Mouse (Mus musculus) heart, embryonic 14.5 days (tissue): ENCODE measurements around the gene Pld3. TPM values are rescaled to one million over a fixed set of nuclear protein-coding genes. Genes with fewer than 3 reads are reported as not detected.

Experiments
- ATAC-seq: fragments of 200-750 bp; cut with Nextera tagmentation; 2 replicates; pipeline ENCODE4 v1.8.0; 2017; ENCODE audit warnings: low read depth, moderate TSS enrichment; ENCODE audit not compliant: insufficient number of reproducible peaks, insufficient read depth, low FRiP score
- H3K27ac ChIP-seq, 2 experiments: fragments of 200-500 bp in 1 of 2; fragments of 300-500 bp in 1 of 2; sonication (generic) in 1 of 2; replicated peaks in 1 of 2; 2 replicates each; pipeline ENCODE4 v1.5.1; 2012 to 2014; ENCODE audit warnings: low read depth in 2 of 2, low read length in 2 of 2, control low read depth in 1 of 2, mild to moderate bottlenecking in 1 of 2, mixed read lengths in 1 of 2; ENCODE audit not compliant: control insufficient read depth in 1 of 2, insufficient read depth in 1 of 2
- H3K27me3 ChIP-seq: fragments of 300-500 bp; sonication (generic); 2 replicates; pipeline ENCODE4 v1.6.1; 2014; ENCODE audit warnings: mild to moderate bottlenecking, low read length, control low read depth; ENCODE audit not compliant: control insufficient read depth, insufficient read depth
- H3K36me3 ChIP-seq: fragments of 300-500 bp; sonication (generic); 2 replicates; pipeline ENCODE4 v1.6.1; 2014; ENCODE audit warnings: mild to moderate bottlenecking, control low read depth, low read length, mixed read lengths; ENCODE audit not compliant: control insufficient read depth, insufficient read depth
- H3K4me1 ChIP-seq, 2 experiments: fragments of 200-500 bp in 1 of 2; fragments of 300-500 bp in 1 of 2; sonication (generic) in 1 of 2; 2 replicates each; pipeline ENCODE4 v1.6.1; 2012 to 2014; ENCODE audit warnings: low read length in 2 of 2, control low read depth in 1 of 2, mixed read lengths in 1 of 2; ENCODE audit not compliant: control insufficient read depth in 2 of 2, insufficient read depth in 2 of 2
- H3K4me2 ChIP-seq: fragments of 300-500 bp; sonication (generic); 2 replicates; pipeline ENCODE4 v1.6.1; 2014; ENCODE audit warnings: mild to moderate bottlenecking, low read length
- H3K4me3 ChIP-seq, 2 experiments: fragments of 200-500 bp in 1 of 2; fragments of 300-500 bp in 1 of 2; sonication (generic) in 1 of 2; 2 replicates each; pipeline ENCODE4 v1.5.1; 2012 to 2014; ENCODE audit warnings: low read length in 2 of 2, mild to moderate bottlenecking in 2 of 2, control low read depth in 1 of 2, low read depth in 1 of 2, moderate library complexity in 1 of 2; ENCODE audit not compliant: control insufficient read depth in 1 of 2, insufficient read depth in 1 of 2
- H3K9ac ChIP-seq: fragments of 300-500 bp; sonication (generic); 2 replicates; pipeline ENCODE4 v1.6.1; 2014; ENCODE audit warnings: mild to moderate bottlenecking, low read length
- H3K9me3 ChIP-seq: fragments of 300-500 bp; sonication (generic); 2 replicates; pipeline ENCODE4 v1.6.1; 2016; ENCODE audit warnings: low read length, control low read depth; ENCODE audit not compliant: control insufficient read depth
- WGBS: fragments of 180-500 bp; shearing (Covaris S2); extraction: QIAGEN DNeasy Blood & Tissue Kit; methylation state at CpG from one replicate; pipeline ENCODE4 v1.1.7; 2014; 5-methylcytosine and 5-hydroxymethylcytosine counted together
- polyA plus RNA-seq: library from polyadenylated mRNA; unstranded; fragments of >200 nt; fragmentation: Nextera tagmentation; extraction: Ambion mirVana; gene quantifications from 2 replicates; pipeline ENCODE4 v1.2.1, GENCODE M21; 2014

Gene Pld3
- polyA plus RNA-seq, 1 experiment from 2014 or later, result 61.7 TPM

- Histone ChIP-seq H3K9me3 (no peaks in the 10 kb centered on the region), H3K4me2 (no peak overlapping the region), H3K27me3 (no peaks in the 10 kb centered on the region), H3K4me3 (no peak overlapping the region), H3K9ac (no peak overlapping the region), H3K27ac (no peak overlapping the region), H3K36me3 (peaks cover 86% of the 10 kb centered on the region), H3K4me1 (no peaks in the 10 kb centered on the region)
- ATAC-seq, result no peak
- 90% methylated on average over 14 of the region's 14 CpGs for WGBS
Measured at GRCm38 (mm10) chr7:27580380-27581174, 27.6 kb upstream of the Pld3 start.

- Histone ChIP-seq H3K9me3 (no peaks in the 10 kb centered on the region), H3K9ac (no peak overlapping the region), H3K4me1 (no peaks in the 10 kb centered on the region), H3K36me3 (peaks cover 87% of the 10 kb centered on the region), H3K4me2 (no peak overlapping the region), H3K27me3 (no peaks in the 10 kb centered on the region), H3K4me3 (no peak overlapping the region), H3K27ac (no peak overlapping the region)
- WGBS, result 85% methylated on average over 7 of the region's 7 CpGs
- no peak for ATAC-seq
Measured at GRCm38 (mm10) chr7:27578465-27578864, 25.4 kb upstream of the Pld3 start.

GRCm38 (mm10) chr7:27577589-27577988 is 24.6 kb upstream of the Pld3 start:
- Histone ChIP-seq H3K4me2 (no peak overlapping the region), H3K4me1 (no peaks in the 10 kb centered on the region), H3K4me3 (no peak overlapping the region), H3K27ac (no peak overlapping the region), H3K27me3 (no peaks in the 10 kb centered on the region), H3K9me3 (no peaks in the 10 kb centered on the region), H3K36me3 (peaks cover 84% of the 10 kb centered on the region), H3K9ac (no peak overlapping the region)
- WGBS, result 90% methylated on average over 6 of the region's 6 CpGs
- ATAC-seq, result no peak

DNA sequence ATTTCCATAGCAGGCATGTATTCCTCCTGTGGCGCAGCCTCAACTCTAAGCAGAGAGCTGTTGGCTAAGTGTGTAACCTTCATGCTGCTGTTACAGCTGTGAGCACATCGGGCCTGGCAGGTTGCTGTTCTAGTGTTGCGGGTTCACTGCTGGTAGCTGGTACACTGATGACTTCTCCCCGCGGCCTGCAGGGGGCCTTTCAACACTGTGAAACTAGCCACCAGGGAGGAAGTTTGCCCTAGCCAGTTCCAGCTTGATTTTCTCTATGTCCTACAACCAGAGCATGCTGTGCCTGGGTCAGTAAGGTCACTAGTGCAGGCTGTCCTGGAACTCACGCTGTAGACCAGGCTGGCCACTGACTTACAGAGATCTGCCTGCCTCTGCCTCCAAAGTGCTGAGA is 23.9 kb upstream of the Pld3 start:
- 72% methylated on average over 6 of the region's 6 CpGs for WGBS
- Histone ChIP-seq H3K9ac (no peak overlapping the region), H3K36me3 (peaks cover 84% of the 10 kb centered on the region), H3K9me3 (no peaks in the 10 kb centered on the region), H3K4me3 (no peak overlapping the region), H3K27ac (no peak overlapping the region), H3K27me3 (no peaks in the 10 kb centered on the region), H3K4me2 (no peak overlapping the region), H3K4me1 (no peaks in the 10 kb centered on the region)
- no peak for ATAC-seq

DNA sequence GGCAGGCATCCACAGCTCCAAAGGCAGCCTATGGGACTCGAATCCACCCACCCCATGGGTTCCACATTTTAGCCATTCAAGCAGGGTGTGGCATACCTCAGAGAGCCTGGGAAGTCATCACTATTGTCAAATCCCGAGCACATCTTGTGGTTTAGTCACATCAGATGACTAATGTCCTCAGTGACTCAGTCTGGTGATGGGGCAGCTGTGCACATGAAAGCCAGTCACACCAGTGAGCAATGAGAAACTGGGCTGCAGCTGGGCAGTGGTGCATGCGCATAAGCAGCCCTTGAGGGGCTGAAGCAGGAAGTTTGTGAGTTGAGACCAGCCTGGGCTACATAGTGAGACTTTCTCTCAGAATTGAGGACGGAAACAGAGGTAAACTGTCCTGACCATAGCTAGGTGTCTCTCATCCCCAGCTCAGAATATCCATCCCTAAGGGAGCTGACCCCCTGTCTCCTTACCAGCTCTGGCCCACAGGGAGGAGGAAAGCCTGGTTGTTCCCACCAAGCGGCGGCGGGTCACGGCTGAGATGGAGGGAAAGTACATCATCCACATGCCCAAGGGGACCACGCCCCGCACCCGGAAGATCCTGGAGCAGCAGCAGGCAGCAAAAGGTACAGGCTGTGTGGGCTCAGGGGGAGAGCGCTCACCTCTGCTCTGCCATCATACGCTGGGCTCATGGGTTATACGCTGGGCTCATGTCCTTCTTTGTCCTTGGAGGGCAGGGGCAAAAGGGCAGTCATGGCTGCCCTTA is 21.3 kb upstream of the Pld3 start:
- Histone ChIP-seq H3K9ac (no peak overlapping the region), H3K4me3 (no peak overlapping the region), H3K4me2 (no peak overlapping the region), H3K4me1 (no peaks in the 10 kb centered on the region), H3K36me3 (peaks cover 81% of the 10 kb centered on the region), H3K9me3 (no peaks in the 10 kb centered on the region), H3K27ac (no peak overlapping the region), H3K27me3 (no peaks in the 10 kb centered on the region)
- 91% methylated on average over 14 of the region's 14 CpGs for WGBS
- no peak for ATAC-seq

DNA sequence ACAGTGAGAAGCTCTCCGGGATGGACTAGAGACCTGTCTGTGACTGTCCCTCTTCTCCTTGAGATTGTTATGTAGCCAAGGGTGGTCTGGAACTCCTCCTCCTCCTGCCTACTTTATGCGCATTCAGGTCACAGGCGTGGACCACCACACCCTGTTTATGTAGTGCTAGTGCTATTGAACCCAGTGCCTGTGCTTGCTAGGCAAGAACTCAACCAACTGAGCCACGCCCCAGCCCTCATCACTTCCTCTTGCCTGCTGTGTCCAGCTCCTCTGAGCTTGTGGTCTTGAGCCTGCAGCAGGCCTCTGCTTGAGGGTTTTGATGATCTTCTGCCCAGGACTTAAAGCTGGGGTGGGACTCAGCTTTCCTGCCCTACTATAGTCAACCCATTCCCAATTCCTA is 19.1 kb upstream of the Pld3 start:
- Histone ChIP-seq H3K4me1 (no peaks in the 10 kb centered on the region), H3K9me3 (no peaks in the 10 kb centered on the region), H3K36me3 (peaks cover 81% of the 10 kb centered on the region), H3K27me3 (no peaks in the 10 kb centered on the region), H3K27ac (no peak overlapping the region), H3K4me3 (no peak overlapping the region), H3K4me2 (no peak overlapping the region), H3K9ac (no peak overlapping the region)
- 91% methylated on average over 4 of the region's 4 CpGs for WGBS
- ATAC-seq, result no peak

- WGBS, result 79% methylated on average over 5 of the region's 5 CpGs
- no peak overlapping the region for H3K4me3 ChIP-seq
- H3K27ac ChIP-seq, result no peak overlapping the region
- no peaks in the 10 kb centered on the region for H3K4me1 ChIP-seq
- H3K9me3 ChIP-seq, result no peaks in the 10 kb centered on the region
- no peaks in the 10 kb centered on the region for H3K27me3 ChIP-seq
- H3K9ac ChIP-seq, result no peak overlapping the region
- no peak overlapping the region for H3K4me2 ChIP-seq
- peaks cover 75% of the 10 kb centered on the region for H3K36me3 ChIP-seq
- no peak for ATAC-seq
Measured at GRCm38 (mm10) chr7:27569580-27570224, 16.7 kb upstream of the Pld3 start.
